Mouse (Mus musculus): ENCODE results near the gene Tmc8. TPM values are rescaled to one million over a fixed set of nuclear protein-coding genes. Genes with fewer than 3 reads are reported as not detected.

Gene Tmc8
- 25.5 and 33.4 TPM in 2 replicates for polyA plus RNA-seq (2012; rRNA removed)

DNA sequence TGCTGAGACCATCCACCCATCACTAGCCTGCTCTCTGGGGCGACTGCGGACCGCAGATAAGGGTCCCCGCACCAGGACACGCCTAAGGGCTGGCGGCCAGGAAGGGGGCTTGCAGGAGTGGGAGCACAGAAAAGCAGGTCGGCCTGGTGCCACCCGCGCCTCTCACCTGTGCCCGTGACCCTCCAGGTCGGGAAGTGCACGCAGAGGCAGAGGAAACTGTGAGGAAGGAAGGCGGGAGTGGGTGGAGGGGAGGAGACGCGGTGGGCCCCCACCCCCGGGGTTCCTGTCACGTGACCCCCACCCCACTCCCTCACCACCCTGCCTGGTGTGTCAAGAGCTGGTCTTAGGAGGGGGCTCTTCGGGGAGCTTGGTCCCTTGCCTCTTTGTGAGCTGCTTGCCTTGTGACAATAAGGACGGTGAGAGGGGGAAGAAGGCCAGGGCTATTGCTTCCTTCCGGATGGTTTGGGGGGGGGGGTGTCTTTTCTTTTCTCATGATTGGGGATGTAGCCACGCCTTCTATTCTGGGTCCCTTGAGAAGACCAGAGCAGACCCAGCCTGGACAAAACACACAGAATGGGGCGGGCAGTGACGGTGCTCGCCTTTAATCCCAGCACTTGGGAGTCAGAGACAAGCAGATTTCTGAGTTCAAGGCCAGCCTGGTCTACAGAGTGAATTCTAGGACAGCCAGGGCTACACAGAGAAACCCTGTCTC lies at the start of gene Tmc8, which contains the start of gene Tmc6:
TSS of gene Tmc8 (plus strand) at position 84 of the 712 bp plus-strand sequence.
TSS of gene Tmc6 (minus strand) at position 206 of the 712 bp plus-strand sequence.
- no peak for DNase-seq (ENCODE audit: low read depth, low spot score)
- 61% methylated on average over 24 of the region's 24 CpGs for WGBS

DNA sequence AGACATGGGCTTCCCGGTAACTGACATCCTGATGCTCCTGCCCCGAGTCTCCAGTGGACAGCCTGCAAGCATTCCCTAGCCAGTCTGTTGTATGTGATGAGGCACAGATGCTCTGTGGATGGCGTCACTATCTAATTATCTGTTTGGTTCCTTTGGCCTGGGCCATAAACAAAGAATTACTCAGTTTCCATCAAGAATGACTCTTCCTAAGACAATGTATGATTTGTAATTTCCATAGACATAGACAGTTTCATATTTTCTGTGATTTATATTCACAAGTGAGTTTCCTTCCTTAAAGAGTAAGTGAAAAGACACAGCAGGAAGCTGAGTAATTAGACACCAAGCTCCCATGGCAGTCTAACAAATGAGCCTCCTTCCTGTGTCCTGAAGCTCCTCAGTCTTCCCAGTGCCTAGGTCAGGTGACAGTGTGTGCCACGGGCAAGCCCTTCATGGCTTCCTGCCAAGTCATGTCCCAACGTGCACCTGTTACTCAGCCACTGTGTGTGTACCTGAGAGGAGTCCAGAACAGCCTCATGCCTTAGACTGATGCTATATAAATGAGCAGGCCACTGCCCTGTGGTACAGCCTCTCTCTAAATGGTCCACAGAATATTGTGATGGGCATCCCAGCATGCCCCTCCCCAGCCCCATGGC lies 45.7 kb upstream of the Tmc8 start:
- WGBS, result 47% methylated on average over 5 of the region's 5 CpGs
- DNase-seq (ENCODE audit: low read depth, low spot score), result peak; percentile 47

DNA sequence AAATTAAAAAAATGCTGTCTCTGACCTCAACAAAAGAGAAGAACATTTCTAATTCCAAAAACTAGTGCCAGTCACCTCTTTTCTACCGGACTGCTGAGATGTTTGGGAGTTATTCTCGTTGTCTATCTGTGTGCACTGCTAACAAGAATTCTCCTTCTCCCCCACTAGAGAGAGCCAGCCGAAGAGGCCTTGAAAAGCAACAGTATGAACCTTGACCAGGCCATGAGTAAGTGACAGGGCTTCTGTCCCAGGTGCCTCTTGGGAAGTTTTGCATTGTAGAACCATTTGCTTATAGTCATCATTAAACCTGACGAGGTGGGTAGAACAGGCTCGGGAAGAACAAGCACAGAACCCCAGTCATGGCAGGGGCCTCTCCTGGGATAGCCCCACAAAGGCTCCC lies 43.8 kb upstream of the Tmc8 start:
- DNase-seq (ENCODE audit: low read depth, low spot score), result no peak
- WGBS, result 81% methylated on average over 5 of the region's 5 CpGs

DNA sequence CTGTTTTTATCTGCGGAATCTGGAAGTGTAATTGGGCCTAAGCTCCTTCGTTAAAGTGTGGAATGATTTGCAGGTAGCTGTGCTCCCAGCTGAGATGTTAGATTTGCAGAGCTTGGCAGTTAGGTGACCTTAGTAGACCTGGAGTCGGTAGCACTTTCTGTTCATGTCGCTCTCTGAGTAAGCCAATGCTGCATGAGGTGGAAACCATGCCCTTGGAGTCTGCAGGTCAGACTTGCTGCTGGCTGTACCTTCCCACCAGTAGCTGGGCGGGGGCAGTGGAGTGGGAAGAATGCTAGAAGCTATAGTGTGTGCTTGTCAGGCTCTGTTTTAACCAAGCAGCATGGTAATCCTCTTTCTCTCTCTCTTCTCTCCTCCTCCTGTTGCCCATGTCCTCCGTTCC lies 40.7 kb upstream of the Tmc8 start:
- DNase-seq (ENCODE audit: low read depth, low spot score), result no peak
- 94% methylated on average over 6 of the region's 6 CpGs for WGBS

DNA sequence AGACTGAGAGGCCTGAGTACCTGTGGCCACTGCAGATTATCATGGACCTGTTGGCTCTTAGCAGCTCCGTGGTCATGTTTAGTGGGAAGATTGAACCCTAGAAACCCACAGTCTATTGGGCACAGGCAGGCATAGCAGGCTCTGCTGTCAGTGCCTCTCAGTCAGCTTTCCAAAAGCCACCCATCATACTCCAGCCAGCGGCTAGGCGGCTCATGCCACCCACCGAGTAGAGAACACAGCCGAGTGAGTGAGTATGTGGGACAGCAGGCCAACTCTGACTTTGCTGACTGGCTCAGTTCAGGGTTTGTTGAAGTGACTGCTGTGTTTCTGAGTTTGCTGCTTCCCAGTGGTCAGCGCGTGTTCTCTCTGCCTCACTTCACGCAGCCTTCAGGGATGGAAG lies 39.6 kb upstream of the Tmc8 start:
- no peak for DNase-seq (ENCODE audit: low read depth, low spot score)
- WGBS, result 90% methylated on average over 8 of the region's 8 CpGs

DNA sequence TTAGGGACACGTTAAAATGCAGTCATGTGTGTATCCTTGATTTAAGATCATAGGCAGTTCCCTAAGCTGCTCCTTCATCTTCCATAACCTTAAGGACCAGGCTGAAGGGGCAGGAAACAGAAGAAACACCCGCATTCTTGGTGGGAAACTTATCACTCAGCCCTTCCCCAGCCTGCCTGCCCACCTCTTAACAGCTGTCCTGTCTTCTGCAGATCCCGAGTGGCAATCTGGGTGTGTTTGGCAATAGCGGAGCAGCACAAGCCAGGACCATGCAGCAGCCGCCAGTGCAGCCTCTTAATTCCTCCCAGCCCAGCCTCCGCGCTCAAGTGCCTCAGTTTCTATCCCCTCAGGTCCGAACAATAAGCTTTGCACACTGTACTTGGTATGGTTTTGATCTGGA lies 39.2 kb upstream of the Tmc8 start:
- WGBS, result 88% methylated on average over 8 of the region's 8 CpGs

DNA sequence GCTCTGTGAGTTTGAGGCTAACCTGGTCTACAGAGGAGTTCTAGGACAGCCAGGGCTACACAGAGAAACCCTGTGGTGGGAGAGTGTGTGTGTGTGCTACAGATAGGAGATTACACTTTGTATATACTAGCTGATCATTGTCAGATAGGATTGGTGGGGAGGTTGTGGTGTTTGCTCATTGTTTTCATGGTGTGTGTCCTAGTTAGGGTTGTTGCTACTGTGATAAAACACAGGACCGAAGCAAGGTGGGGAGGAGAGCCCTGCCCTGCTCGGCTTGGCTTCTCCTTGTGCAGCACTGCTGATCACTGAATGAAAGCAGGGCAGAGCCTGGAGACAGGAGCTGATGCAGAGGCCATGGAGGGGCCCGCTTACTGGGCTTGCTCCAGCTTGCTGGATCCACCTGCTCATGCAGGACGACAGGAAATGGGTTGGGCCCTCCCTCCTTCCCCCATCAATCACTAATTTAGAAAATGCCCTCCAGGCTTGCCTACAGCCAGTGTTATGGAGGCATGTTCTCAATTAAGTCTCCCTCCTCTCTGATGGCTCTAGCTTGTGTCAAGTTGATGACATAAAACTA lies 38.3 kb upstream of the Tmc8 start:
- DNase-seq (ENCODE audit: low read depth, low spot score), result no peak
- WGBS, result 68% methylated on average over 4 of the region's 4 CpGs

More for the DNA sequence above, 39.2 kb upstream of the Tmc8 start:
- DNase-seq (ENCODE audit: low read depth, low spot score), result no peak

DNA sequence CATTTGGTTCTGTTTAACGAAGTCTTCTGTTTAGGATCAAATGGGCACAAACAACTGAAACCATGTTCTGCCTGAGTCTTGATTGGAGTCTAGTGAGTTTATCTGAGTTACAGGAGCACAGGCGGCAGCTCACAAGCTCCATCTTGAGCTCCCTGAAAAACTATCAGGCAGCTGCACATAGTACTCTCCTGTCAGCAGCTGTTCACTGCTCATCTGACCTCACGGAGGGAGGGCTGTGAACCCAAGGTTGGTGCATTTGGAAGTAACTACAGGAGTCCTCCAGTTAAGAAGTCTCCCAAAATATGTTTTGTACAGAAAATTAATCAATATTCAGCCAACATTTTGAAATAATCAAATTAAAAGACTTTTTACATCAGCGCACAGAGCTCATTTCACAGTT lies 33.2 kb upstream of the Tmc8 start:
- 91% methylated on average over 4 of the region's 4 CpGs for WGBS
- DNase-seq (ENCODE audit: low read depth, low spot score), result no peak

DNA sequence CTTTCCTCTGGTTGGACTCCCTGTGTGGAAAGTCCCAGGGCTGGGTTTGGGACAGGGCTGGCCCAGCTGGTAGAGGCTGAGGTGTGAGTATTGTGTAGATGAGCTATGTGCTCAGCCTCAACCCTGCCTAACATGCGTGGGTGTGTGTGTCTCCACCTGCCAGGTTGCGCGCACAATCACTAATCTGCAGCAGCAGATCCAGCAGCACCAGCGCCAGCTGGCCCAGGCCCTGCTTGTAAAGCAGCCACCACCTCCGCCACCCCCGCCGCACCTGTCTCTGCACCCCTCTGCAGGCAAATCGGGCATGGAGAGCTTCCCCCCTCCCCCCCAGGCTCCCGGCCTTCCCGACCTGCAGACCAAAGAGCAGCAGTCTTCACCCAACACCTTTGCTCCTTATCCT lies 32.5 kb upstream of the Tmc8 start:
- 79% methylated on average over 10 of the region's 10 CpGs for WGBS
- DNase-seq (ENCODE audit: low read depth, low spot score), result no peak

DNA sequence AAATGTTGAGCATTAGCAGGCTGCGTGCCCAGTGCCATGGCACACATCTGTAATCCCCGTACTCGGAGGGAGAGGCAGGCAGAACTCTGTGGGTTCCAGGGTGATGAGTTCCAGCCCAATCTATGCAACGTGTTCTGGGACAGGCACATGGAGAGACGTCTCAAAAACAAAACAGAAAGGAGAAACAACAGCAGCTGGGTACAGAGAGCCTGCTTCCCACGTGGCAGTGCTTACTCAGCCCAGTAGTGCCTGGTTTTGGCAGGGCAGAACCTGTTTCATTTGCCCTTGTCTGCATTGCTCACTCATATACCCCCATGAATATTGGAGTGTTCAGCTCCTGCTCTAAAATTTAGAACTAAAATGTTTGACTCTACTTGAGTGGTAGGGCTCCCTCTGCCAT lies 30.3 kb upstream of the Tmc8 start:
- DNase-seq (ENCODE audit: low read depth, low spot score), result no peak
- 35% methylated on average over 6 of the region's 6 CpGs for WGBS

DNA sequence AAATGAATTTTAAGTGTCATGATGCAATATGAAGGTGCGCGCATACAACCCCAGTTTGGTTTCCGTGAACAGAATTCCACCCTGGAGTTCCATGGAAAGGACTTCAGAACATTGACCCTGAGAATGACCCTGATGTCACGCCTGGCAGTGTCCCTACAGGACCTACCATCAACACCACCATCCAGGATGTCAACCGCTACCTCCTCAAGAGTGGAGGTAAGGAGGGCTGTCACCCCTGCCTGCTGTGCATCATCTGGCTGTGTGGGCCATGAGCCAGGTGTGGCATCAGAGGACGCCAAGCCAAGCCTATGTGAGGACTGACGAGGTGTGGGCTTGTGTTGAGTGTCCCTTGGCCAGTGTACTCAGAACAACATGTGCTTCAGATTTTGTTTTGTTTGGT lies 26.0 kb upstream of the Tmc8 start:
- no peak for DNase-seq (ENCODE audit: low read depth, low spot score)
- 99% methylated on average over 7 of the region's 7 CpGs for WGBS

DNA sequence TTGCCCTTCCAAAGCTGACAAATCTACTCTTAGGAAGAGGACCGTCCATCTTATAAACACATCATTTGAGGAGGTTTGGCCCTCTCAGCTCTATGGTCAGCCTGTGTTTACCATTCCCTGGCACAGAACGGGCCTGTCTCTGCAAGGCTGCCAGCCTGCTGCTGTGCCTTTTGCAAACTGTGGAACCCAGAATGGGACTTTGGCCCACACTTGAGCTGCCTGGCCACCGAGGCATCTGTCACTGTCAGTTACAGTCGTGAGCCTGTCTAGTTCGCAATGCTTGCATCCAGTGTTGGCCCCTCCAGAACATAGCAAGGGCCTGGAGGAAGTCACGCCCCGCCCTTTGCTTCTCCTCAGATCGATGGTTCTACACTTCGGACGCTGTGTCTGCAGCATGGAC lies 22.6 kb upstream of the Tmc8 start:
- 77% methylated on average over 10 of the region's 10 CpGs for WGBS
- no peak for DNase-seq (ENCODE audit: low read depth, low spot score)

DNA sequence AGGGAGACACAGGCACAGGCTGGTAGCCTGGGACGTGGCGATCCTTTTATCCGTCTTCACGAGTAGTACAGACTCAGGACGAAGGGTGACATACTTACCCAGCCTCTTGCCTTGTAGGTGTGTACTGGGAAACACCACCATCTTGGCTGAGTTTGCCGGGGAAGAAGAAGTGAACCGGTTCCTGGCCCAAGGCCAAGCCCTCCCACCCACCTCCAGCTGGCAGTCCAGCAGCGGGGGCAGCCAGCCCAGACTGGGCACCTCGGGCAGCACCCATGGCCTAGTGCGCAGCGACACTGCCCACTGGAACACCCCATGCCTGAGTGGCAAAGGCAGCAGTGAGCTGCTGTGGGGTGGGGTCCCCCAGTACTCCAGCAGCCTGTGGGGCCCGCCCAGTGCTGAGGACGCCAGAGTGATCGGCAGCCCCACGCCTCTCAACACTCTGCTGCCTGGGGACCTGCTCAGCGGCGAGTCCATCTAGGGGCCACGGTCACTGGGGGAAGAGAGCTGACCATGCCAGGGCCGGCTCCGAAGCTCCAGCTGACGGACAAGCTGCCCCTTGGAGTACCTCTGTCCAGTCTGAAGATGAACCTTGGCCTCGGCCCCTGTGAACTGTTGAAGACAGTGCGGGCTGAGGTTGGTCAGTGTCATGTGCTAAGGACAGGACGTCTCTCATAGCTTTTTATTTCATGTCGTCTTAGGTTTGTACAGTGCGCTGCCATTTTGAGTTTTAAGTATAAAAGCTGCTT lies 21.3 kb upstream of the Tmc8 start:
- 89% methylated on average over 26 of the region's 26 CpGs for WGBS
- no peak for DNase-seq (ENCODE audit: low read depth, low spot score)

DNA sequence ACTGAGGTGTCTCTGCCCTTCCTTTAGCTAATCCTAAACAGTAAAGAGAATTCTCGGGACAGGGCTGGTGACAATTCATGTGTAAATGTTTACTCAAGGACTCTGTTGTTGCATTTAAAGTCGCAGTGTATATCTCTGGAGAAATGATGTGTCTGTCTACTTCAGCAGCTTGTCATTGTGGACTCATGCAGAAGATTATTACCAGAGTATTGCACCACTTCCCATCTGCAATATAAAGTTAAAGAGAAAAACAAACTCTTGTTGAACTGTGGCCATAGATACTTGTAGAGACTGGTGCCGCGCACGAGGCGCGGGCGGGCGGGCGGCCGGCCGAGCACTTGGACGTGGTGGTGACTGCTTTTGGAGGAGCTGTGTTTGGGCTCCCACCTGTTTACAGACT lies 20.1 kb upstream of the Tmc8 start:
- 75% methylated on average over 13 of the region's 13 CpGs for WGBS
- DNase-seq (ENCODE audit: low read depth, low spot score), result no peak

DNA sequence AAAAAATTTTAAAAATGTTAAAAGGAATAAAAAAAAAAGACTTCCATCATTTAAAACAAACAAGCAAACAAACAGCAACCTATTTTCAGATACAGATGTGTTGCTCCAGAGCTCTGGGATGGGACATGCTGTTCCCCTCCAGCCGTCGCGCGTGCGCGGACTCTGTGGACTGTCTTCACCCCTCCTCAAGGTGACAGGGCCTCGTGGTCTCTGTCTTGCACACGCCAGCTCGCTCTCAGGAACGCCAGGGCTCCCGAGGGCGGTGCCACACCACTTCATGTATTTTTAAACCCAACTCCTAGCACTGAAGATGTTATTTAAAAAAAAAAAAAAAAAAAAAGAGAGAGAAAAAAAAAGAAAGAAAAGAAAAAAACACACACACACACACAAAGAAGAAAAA lies 19.6 kb upstream of the Tmc8 start:
- WGBS, result 83% methylated on average over 12 of the region's 12 CpGs

DNA sequence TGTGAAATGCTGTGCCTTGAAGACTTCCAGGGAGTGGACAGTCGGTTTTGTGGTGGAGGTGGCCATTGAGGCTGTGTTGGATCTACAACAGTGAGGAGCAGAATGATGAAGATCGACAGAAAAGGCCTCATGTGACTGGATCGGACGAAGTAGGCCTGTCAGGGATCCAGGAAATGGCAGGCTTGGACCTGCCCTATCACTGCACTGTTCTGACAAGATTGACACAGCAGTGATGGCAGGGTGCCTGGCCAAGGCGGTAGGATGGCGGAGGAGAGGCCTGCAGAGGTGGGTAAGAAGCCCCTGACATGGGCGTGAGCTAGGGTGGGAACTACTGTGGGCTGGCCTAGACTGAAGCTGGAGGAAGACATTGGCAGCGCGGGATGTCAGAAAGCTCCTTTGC lies 17.6 kb upstream of the Tmc8 start:
- 87% methylated on average over 9 of the region's 9 CpGs for WGBS
- DNase-seq (ENCODE audit: low read depth, low spot score), result no peak

More for the DNA sequence above, 19.6 kb upstream of the Tmc8 start:
- DNase-seq (ENCODE audit: low read depth, low spot score), result no peak

DNA sequence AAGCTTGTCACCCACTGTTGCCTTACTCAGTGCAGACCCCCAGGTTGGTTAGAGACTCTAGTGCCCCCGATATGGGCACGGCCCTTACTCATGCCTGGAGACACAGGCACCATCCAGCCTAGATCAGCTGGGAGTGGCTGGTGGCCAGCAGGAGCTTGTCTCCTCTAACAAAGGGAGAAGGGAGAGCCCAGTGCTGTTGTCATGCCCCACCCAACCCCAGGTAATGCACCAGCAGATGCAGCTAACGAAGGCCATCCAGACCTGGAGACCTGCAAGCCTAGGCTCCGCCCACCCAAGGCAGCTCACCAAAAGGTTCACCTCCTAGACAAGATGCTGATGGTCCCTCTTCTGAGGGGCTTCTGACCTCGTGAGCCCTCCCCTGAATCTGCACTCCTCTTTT lies 16.5 kb upstream of the Tmc8 start:
- WGBS, result 74% methylated on average over 5 of the region's 5 CpGs

DNA sequence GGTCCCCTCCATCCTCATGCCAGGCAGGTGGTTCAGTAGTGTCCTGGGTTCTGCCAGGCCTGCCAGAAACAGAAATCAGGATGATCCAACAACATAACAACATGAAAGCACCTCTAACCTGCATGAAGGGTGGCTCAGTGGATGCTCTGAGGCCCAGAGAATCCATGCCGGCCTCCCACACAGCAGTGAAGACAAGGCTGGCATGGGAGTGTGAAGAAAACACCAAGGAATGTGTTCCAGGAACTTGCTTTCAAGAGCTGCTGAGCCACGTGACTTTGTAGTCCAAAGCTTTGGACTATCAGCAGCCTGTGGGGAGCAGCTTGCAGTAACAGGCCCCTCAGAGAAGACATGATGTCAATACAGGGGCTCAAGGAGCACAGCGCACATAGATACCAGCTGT lies 15.6 kb upstream of the Tmc8 start:
- no peak for DNase-seq (ENCODE audit: low read depth, low spot score)
- 81% methylated on average over 3 of the region's 3 CpGs for WGBS

More for the DNA sequence above, 16.5 kb upstream of the Tmc8 start:
- DNase-seq (ENCODE audit: low read depth, low spot score), result no peak

DNA sequence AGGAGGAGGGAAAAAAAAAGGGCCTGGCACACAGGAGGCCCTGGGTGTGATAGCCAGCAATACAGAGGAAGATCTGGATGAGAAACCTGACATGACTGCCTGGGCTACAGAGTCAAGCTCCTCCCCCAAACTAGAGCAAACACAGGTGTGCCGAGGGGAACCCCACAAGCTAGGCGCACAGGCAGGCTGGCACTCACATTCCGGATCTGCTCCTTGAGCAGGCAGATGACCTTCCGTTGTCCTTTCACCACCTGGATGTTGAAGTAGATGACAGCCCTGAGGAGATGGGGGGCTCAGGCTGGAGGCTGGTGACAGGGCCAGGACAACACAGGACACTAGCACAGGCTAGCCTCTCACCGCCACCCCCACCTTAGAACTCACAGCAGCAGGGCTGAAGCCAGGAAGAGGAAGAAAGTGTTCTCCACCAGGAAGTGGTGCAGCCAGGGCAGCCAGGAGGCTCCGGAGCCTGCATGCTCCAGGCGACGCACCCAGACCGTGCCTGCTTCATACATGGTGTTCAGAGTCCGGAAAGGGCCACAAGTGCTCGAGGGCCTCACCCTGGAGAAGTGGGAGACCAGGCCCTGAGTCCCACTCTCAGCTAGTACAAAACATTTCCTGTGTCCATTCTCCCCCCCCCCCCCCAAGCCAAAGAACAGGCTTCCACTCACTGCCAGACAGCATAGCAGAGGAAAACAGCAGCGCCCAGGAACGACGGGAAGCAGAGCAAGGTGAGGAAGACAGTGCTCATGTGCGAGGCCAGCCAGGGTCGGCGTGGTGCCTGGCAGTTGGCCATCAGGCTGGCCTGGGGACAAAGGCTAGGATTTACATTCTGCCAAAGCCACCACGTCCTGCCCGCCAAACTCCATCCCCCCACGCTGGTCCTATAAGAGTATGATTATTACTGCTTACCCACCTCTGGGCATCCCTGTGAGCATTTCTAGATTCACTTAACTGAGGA lies 12.9 kb upstream of the Tmc8 start:
- peak; percentile 42 for DNase-seq (ENCODE audit: low read depth, low spot score)

More for the DNA sequence above, 12.9 kb upstream of the Tmc8 start:
- 21% methylated on average over 20 of the region's 20 CpGs for WGBS
